Mouse (Mus musculus): ENCODE measurements around the gene Tmem107. TPM values are rescaled to one million over a fixed set of nuclear protein-coding genes. Genes with fewer than 3 reads are reported as not detected.
A peak's percentile ranks its signal among the peaks of the same experiment; 100 is the strongest.

The Tmem107 gene
- polyA plus RNA-seq, 1 experiment from 2014 or later: 45.2 TPM

DNA sequence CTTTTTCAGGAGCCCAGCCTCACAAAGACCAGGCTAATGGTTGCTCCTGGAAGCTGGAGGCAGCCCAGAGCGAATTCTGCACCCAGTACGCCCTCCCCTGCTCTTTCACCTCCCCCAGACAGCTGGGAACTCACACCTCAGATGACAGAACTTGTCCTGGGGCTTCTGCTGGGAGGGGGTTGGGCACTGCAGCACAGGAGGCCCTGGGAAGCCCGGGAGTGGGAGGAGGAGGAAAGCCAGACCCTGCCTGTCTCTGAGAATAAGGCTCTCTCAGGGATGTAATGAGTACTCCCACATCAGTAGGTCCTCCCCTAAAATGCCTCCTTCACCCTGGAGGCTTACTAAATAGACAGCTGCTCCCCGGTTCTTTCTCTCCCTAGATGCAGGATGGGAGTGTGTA is 16.5 kb downstream of the Tmem107 start:
- H3K27ac ChIP-seq (ENCODE audit: low read depth, low read length): no peak overlapping the region
- H3K4me3 ChIP-seq (ENCODE audit: low read depth, low read length): no peak overlapping the region
- 46% methylated on average over 4 of the region's 4 CpGs for WGBS
- DNase-seq (ENCODE audit: low spot score): no peak
- H3K9me3 ChIP-seq (replicated peaks; ENCODE audit: control insufficient read depth, low read length): no peaks in the 10 kb centered on the region
- ATAC-seq: no peak
- peaks cover 25% of the 10 kb centered on the region for H3K36me3 ChIP-seq (ENCODE audit: control insufficient read depth, insufficient read depth, low read length)
- 0 out of 2 replicates have a peak overlapping the region, but pooled peaks have one; percentile 13 for H3K9ac ChIP-seq (ENCODE audit: low read length)
- H3K27me3 ChIP-seq (replicated peaks; ENCODE audit: control insufficient read depth, insufficient read depth, low read length): no peaks in the 10 kb centered on the region
- no peak overlapping the region for H3K4me2 ChIP-seq (ENCODE audit: low read length)
- H3K4me1 ChIP-seq (ENCODE audit: control insufficient read depth, insufficient read depth, low read length): peaks cover 17% of the 10 kb centered on the region

DNA sequence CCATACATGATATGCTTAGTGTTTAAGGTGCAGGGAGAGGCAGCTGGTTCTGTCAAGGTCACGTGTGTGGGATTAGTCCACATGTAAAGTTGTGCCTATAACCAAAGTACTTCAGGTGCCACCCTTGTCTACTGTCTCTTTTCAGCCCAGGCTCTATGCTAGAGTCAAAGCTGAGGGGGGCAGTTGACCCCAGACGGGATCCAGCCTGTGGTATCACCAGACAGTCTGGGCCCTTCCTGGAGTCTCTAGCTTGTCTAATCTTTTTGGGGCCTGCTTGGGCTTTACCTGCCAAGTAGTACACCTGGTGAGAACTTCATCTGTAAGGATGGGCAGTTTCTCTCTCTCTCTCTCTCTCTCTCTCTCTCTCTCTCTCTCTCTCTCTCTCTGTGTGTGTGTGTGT is 17.0 kb downstream of the Tmem107 start:
- Histone ChIP-seq H3K4me2 (ENCODE audit: low read length) (peak overlapping the region; percentile 96; the same call in 1 of the 2 replicates), H3K9me3 (replicated peaks; ENCODE audit: control insufficient read depth, low read length) (no peaks in the 10 kb centered on the region), H3K4me3 (ENCODE audit: low read depth, low read length) (peak overlapping the region; percentile 99; the same call in 1 of the 2 replicates), H3K27ac (ENCODE audit: low read depth, low read length) (no peak overlapping the region), H3K4me1 (ENCODE audit: control insufficient read depth, insufficient read depth, low read length) (peaks cover 17% of the 10 kb centered on the region), H3K9ac (ENCODE audit: low read length) (peak overlapping the region; percentile 100; the same call in 1 of the 2 replicates), H3K36me3 (ENCODE audit: control insufficient read depth, insufficient read depth, low read length) (peaks cover 27% of the 10 kb centered on the region), H3K27me3 (replicated peaks; ENCODE audit: control insufficient read depth, insufficient read depth, low read length) (no peaks in the 10 kb centered on the region)
- WGBS: 56% methylated on average over 2 of the region's 2 CpGs
- ATAC-seq (no peak), DNase-seq (ENCODE audit: low spot score) (no peak)

DNA sequence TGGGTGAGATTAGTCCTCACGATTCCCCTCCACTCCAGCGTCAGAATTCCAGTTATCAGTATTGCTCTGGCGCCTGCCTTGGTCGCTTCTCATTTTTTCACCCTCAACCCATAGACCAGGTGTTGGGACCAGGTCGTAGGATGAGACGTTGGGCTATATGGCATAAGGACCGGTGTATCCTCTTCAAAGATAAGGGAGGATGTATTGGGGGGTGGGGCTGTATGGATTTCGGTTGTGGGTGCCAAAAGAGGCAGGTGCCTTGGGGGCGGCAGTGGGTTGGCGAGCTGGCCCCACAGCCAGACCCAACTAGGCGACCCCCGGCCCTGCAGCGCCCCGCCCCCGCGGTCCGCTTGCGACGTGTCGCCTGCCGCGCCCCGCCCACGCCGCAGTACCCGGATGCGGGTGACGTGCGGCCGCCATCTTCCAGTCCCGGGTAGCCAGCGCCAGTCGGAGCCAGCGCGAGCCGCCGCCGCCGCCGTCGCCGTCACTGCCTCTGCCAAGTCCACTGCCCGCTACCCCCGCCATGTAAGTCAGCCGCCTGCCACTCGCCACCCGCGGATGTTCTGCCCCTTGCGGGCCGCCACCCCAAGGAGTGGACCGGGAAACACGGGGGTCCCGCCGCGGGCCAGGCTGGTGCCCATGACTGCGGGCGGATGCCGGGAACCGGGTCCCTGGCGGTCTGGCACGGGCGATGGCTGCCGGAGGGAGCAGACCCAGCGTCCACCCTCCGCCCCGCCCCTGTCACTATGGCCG is 17.7 kb downstream of the Tmem107 start, which contains the start of gene Vamp2:
Gene Vamp2, plus strand, starts transcription at position 388 of the 753 bp plus-strand sequence.
- peak; percentile 94 for DNase-seq (ENCODE audit: low spot score)
- WGBS: 1% methylated on average over 54 of the region's 67 CpGs
- peak; percentile 87 for ATAC-seq
- peaks cover 17% of the 10 kb centered on the region for H3K4me1 ChIP-seq (ENCODE audit: control insufficient read depth, insufficient read depth, low read length)
- peak within 1 kb of the TSS; percentile 100 for H3K9ac ChIP-seq (ENCODE audit: low read length)
- peak within 1 kb of the TSS; percentile 99 for H3K4me3 ChIP-seq (ENCODE audit: low read depth, low read length)
- no peaks in the 10 kb centered on the region for H3K27me3 ChIP-seq (replicated peaks; ENCODE audit: control insufficient read depth, insufficient read depth, low read length)
- peak within 1 kb of the TSS; percentile 96 for H3K4me2 ChIP-seq (ENCODE audit: low read length)
- no peaks in the 10 kb centered on the region for H3K9me3 ChIP-seq (replicated peaks; ENCODE audit: control insufficient read depth, low read length)
- H3K36me3 ChIP-seq (ENCODE audit: control insufficient read depth, insufficient read depth, low read length): peaks cover 30% of the 10 kb centered on the region
- peak within 1 kb of the TSS; percentile 91 for H3K27ac ChIP-seq (ENCODE audit: low read depth, low read length)

DNA sequence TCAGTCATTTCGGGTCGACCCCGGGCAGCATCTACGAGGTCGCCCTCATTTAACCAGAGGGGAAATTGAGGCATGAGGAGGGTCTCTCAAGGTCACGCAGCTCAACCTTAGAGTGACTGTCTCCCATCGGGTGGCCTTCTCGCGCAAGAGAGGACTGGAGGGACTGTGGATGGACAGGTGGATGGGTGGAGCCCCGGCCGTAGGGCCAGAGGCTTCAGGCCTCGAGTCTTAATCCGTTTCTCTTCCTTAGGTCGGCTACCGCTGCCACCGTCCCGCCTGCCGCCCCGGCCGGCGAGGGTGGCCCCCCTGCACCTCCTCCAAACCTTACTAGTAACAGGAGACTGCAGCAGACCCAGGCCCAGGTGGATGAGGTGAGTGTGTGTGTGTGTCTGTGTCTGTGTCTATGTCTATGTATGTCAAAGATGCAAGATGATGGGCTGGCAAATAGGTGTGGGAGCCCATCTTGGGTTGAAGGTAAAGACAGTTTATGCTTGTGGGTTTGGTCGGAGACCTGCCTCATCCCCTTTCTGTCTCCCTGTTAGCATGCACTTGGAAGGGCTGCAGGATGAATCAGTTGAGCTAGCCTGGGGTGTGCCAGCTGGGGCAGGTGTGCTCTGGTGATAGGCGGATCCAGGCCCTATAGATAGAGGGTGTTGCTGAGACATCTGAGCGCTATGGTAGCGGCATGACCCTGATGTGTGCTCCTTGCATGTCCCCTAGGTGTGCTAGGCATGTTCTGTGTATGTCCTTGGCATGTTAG is 18.4 kb downstream of the Tmem107 start:
- Histone ChIP-seq H3K36me3 (ENCODE audit: control insufficient read depth, insufficient read depth, low read length) (peaks cover 30% of the 10 kb centered on the region), H3K27ac (ENCODE audit: low read depth, low read length) (peak overlapping the region; percentile 91), H3K27me3 (replicated peaks; ENCODE audit: control insufficient read depth, insufficient read depth, low read length) (no peaks in the 10 kb centered on the region), H3K4me2 (ENCODE audit: low read length) (peak overlapping the region; percentile 96), H3K4me1 (ENCODE audit: control insufficient read depth, insufficient read depth, low read length) (peaks cover 17% of the 10 kb centered on the region), H3K9me3 (replicated peaks; ENCODE audit: control insufficient read depth, low read length) (no peaks in the 10 kb centered on the region), H3K9ac (ENCODE audit: low read length) (peak overlapping the region; percentile 100), H3K4me3 (ENCODE audit: low read depth, low read length) (peak overlapping the region; percentile 99)
- 11% methylated on average over 25 of the region's 25 CpGs for WGBS
- DNase-seq (ENCODE audit: low spot score) (no peak), ATAC-seq (no peak; the same call in 1 of the 2 replicates)

DNA sequence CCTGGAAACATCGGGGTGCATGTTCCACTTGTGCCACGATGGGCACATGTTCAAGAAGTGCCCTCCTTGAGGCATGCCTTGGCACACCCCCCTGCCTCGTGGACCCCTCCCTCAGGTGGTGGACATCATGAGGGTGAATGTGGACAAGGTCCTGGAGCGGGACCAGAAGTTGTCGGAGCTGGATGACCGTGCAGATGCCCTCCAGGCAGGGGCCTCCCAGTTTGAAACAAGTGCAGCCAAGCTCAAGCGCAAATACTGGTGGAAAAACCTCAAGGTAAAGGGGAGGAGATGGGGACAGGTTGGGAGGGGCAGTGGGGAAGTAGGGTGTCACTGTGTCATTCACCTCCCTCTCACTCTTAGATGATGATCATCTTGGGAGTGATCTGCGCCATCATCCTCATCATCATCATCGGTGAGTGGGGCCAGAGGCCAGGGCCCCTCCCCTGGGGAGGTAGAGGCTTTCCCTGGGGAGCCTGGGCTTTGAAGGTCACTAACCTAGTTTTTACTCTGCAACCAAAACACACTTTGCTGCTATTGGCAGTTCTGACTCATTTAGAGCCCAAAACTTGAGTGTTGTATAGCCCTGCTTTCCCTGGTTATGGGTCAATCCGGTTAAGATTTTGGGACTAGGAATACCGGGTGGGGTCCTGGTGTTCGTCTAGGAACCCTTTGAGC is 19.1 kb downstream of the Tmem107 start:
- no peak for ATAC-seq

DNA sequence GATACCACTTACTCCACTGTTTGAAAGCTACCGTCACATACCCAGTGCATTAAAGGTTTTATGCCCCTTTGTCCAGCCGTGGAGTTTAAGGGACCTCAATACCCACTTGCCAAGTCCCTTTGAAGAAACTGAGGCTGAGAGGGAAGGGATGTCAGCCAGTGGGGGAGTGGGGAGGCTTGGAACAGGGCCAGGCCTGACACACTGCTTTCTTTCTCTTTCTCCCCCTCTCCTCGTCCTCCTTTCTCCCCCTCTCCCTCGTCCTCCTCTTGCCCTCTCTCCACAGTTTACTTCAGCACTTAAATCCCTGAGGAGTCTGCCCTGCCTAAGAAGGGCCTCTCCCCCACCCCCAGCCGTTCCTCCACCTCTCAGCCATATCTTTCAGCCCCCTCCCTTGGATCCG is 19.8 kb downstream of the Tmem107 start:
- H3K4me2 ChIP-seq (ENCODE audit: low read length): peak overlapping the region; percentile 96; the same call in 1 of the 2 replicates
- H3K4me3 ChIP-seq (ENCODE audit: low read depth, low read length): no peak overlapping the region
- H3K9me3 ChIP-seq (replicated peaks; ENCODE audit: control insufficient read depth, low read length): no peaks in the 10 kb centered on the region
- peaks cover 23% of the 10 kb centered on the region for H3K4me1 ChIP-seq (ENCODE audit: control insufficient read depth, insufficient read depth, low read length)
- no peak overlapping the region for H3K27ac ChIP-seq (ENCODE audit: low read depth, low read length)
- 52% methylated on average over 6 of the region's 6 CpGs for WGBS
- no peaks in the 10 kb centered on the region for H3K27me3 ChIP-seq (replicated peaks; ENCODE audit: control insufficient read depth, insufficient read depth, low read length)
- DNase-seq (ENCODE audit: low spot score): no peak
- peaks cover 30% of the 10 kb centered on the region for H3K36me3 ChIP-seq (ENCODE audit: control insufficient read depth, insufficient read depth, low read length)
- peak overlapping the region; percentile 100; the same call in 1 of the 2 replicates for H3K9ac ChIP-seq (ENCODE audit: low read length)
- no peak for ATAC-seq

More for the DNA sequence above, 19.1 kb downstream of the Tmem107 start:
- no peaks in the 10 kb centered on the region for H3K27me3 ChIP-seq (replicated peaks; ENCODE audit: control insufficient read depth, insufficient read depth, low read length)
- DNase-seq (ENCODE audit: low spot score): no peak
- peaks cover 30% of the 10 kb centered on the region for H3K36me3 ChIP-seq (ENCODE audit: control insufficient read depth, insufficient read depth, low read length)
- H3K4me2 ChIP-seq (ENCODE audit: low read length): peak overlapping the region; percentile 96
- H3K9ac ChIP-seq (ENCODE audit: low read length): peak overlapping the region; percentile 100
- H3K9me3 ChIP-seq (replicated peaks; ENCODE audit: control insufficient read depth, low read length): no peaks in the 10 kb centered on the region
- no peak overlapping the region for H3K27ac ChIP-seq (ENCODE audit: low read depth, low read length)
- H3K4me1 ChIP-seq (ENCODE audit: control insufficient read depth, insufficient read depth, low read length): peaks cover 20% of the 10 kb centered on the region
- WGBS: 87% methylated on average over 12 of the region's 12 CpGs
- peak overlapping the region; percentile 99 for H3K4me3 ChIP-seq (ENCODE audit: low read depth, low read length)

DNA sequence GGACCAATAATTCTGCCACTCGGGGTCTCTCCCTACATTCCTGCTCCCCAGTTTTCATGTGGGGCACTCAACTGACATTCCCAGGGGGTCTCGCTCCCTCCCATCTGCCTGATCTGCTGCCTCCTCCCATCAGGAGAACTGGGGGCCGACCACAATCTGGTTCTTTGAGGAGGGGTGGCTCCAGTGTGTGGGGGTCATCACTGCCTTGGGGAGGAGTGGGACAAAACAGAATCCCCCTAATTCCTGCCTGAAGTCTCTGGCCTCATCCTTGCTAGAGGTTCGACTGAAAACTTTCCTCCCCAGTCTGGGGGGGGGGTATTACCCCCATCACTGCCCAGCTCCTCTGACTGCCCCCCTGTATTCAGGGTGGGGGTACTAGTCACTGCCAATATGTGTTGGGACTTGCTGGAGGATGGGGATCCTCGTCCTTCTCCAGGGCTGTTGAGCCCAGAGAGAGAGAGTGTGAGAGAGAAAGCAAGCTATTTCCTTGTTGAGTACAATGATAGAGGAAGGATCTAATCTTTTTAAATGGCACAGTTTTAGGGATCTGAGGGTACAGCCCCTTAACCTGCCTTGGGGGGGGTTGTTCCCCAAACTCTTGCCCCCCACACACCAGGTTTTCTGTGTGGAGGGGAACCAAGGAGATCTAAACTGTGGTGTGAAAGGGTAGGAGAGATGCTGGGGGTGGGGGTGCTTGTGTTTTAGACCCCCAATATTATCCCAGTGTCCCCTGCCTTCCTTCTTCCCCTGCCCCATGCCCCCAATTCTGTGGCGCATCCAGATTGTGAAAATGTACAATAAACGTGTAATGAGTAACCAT is 21.2 kb downstream of the Tmem107 start:
- Histone ChIP-seq H3K4me1 (ENCODE audit: control insufficient read depth, insufficient read depth, low read length) (peaks cover 34% of the 10 kb centered on the region), H3K4me2 (ENCODE audit: low read length) (no peak overlapping the region), H3K27ac (ENCODE audit: low read depth, low read length) (no peak overlapping the region), H3K4me3 (ENCODE audit: low read depth, low read length) (no peak overlapping the region), H3K9me3 (replicated peaks; ENCODE audit: control insufficient read depth, low read length) (no peaks in the 10 kb centered on the region), H3K27me3 (replicated peaks; ENCODE audit: control insufficient read depth, insufficient read depth, low read length) (no peaks in the 10 kb centered on the region), H3K36me3 (ENCODE audit: control insufficient read depth, insufficient read depth, low read length) (peaks cover 30% of the 10 kb centered on the region), H3K9ac (ENCODE audit: low read length) (no peak overlapping the region)
- DNase-seq (ENCODE audit: low spot score) (no peak), ATAC-seq (no peak)
- WGBS: 64% methylated on average over 7 of the region's 7 CpGs

DNA sequence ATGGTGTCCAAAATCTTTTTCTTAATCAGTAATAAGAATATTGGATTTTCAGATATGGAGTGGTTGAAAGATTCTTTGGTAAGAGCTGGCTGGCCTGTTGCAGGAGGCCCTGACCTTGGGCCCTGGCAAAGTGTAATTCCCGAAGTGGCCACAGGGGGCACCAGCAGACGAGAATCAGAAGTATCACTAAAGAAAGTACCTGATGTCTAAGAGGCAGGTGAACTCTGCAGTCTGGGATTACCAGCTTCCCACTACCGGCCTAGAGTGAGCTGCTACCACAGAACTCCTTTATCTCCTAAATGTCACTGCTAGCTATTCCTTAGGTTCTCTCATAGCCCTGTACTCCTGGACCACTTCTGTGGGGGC is 21.8 kb downstream of the Tmem107 start:
- ATAC-seq: no peak
- DNase-seq (ENCODE audit: low spot score): peak; percentile 65
- WGBS: 5% methylated on average over 3 of the region's 3 CpGs

More for the DNA sequence above, 21.8 kb downstream of the Tmem107 start:
- no peaks in the 10 kb centered on the region for H3K9me3 ChIP-seq (replicated peaks; ENCODE audit: control insufficient read depth, low read length)
- H3K27me3 ChIP-seq (replicated peaks; ENCODE audit: control insufficient read depth, insufficient read depth, low read length): no peaks in the 10 kb centered on the region
- no peak overlapping the region for H3K27ac ChIP-seq (ENCODE audit: low read depth, low read length)
- peaks cover 40% of the 10 kb centered on the region for H3K4me1 ChIP-seq (ENCODE audit: control insufficient read depth, insufficient read depth, low read length)
- H3K4me2 ChIP-seq (ENCODE audit: low read length): no peak overlapping the region
- H3K9ac ChIP-seq (ENCODE audit: low read length): no peak overlapping the region
- peaks cover 30% of the 10 kb centered on the region for H3K36me3 ChIP-seq (ENCODE audit: control insufficient read depth, insufficient read depth, low read length)
- H3K4me3 ChIP-seq (ENCODE audit: low read depth, low read length): no peak overlapping the region

Data from forebrain, embryonic 14.5 days (tissue).